Mouse (Mus musculus): ENCODE data around the gene Def8. TPM values are rescaled to one million over a fixed set of nuclear protein-coding genes. Genes with fewer than 3 reads are reported as not detected.
"Not testable (repeated sequence)": the region's sequence is repeated elsewhere in the genome, so short reads cannot be mapped to it uniquely, and the experiment has no call there.

Gene Def8
- total and polyA plus RNA-seq, 3 experiments = 48.1 to 63.4 (median 56.4) TPM

- no peak for DNase-seq
- Histone ChIP-seq H3K36me3 (ENCODE audit: control insufficient read depth, insufficient read depth, low read length) (no peaks in the 10 kb centered on the region), H3K27me3 (ENCODE audit: control insufficient read depth, insufficient read depth, low read length) (no peaks in the 10 kb centered on the region), H3K79me2 (replicated peaks; ENCODE audit: control insufficient read depth, insufficient read depth, low read length) (no peaks in the 10 kb centered on the region), H3K4me3 (no peak overlapping the region), H3K27ac (no peak overlapping the region), H3K9ac (ENCODE audit: low read depth, low read length) (no peak overlapping the region), H3K4me1 (ENCODE audit: control insufficient read depth, insufficient read depth, low read length) (no peaks in the 10 kb centered on the region)
- TF ChIP-seq CTCF (IDR thresholded peaks at IDR 0.05) = no peak
- TF ChIP-seq EP300 (IDR thresholded peaks at IDR 0.05; ENCODE audit: insufficient read depth, low read depth, low read length) = no peak
- no peak for TF ChIP-seq POLR2A (IDR thresholded peaks at IDR 0.05; ENCODE audit: insufficient read depth, low read depth, low read length)
- intact Hi-C loops (cut with DNase I) = no loop called here
- 94% methylated on average over 23 of the region's 23 CpGs for WGBS
Observed at GRCm38 (mm10) chr8:123428939-123429721, 5.8 kb downstream of the Def8 start.

DNA sequence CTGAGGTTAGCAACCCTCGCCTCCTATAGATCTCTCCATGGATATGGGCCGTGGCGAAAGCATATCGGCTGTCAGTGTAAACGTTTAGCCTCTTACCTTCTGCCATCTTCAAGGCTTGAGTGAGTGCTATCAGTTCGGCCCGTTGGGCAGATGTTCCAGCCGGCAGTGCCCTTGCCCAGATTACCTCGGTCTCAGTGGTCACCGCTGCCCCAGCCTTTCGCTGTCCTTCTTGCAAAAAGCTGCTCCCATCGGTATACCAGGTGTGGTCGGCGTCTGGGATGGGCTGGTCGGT is 6.3 kb downstream of the Def8 start:
- H3K27ac ChIP-seq; intact Hi-C loops (cut with DNase I); H3K79me2 ChIP-seq (replicated peaks; ENCODE audit: control insufficient read depth, insufficient read depth, low read length); DNase-seq; H3K36me3 ChIP-seq (ENCODE audit: control insufficient read depth, insufficient read depth, low read length); H3K27me3 ChIP-seq (ENCODE audit: control insufficient read depth, insufficient read depth, low read length); H3K4me1 ChIP-seq (ENCODE audit: control insufficient read depth, insufficient read depth, low read length); H3K9ac ChIP-seq (ENCODE audit: low read depth, low read length); H3K4me3 ChIP-seq: not testable (repeated sequence)
- WGBS = 95% methylated on average over 15 of the region's 15 CpGs

GRCm38 (mm10) chr8:123430936-123431335 is 7.6 kb downstream of the Def8 start:
- intact Hi-C loops (cut with DNase I); DNase-seq; H3K36me3 ChIP-seq (ENCODE audit: control insufficient read depth, insufficient read depth, low read length); H3K27ac ChIP-seq; H3K9ac ChIP-seq (ENCODE audit: low read depth, low read length); H3K4me3 ChIP-seq; H3K79me2 ChIP-seq (replicated peaks; ENCODE audit: control insufficient read depth, insufficient read depth, low read length); H3K27me3 ChIP-seq (ENCODE audit: control insufficient read depth, insufficient read depth, low read length); H3K4me1 ChIP-seq (ENCODE audit: control insufficient read depth, insufficient read depth, low read length): not testable (repeated sequence)
- WGBS = 85% methylated on average over 8 of the region's 8 CpGs

- Histone ChIP-seq H3K4me1 (ENCODE audit: control insufficient read depth, insufficient read depth, low read length) (no peaks in the 10 kb centered on the region), H3K36me3 (ENCODE audit: control insufficient read depth, insufficient read depth, low read length) (no peaks in the 10 kb centered on the region), H3K27ac (no peak overlapping the region), H3K9ac (ENCODE audit: low read depth, low read length) (no peak overlapping the region), H3K27me3 (ENCODE audit: control insufficient read depth, insufficient read depth, low read length) (no peaks in the 10 kb centered on the region), H3K4me3 (no peak overlapping the region), H3K79me2 (replicated peaks; ENCODE audit: control insufficient read depth, insufficient read depth, low read length) (no peaks in the 10 kb centered on the region)
- 95% methylated on average over 25 of the region's 25 CpGs for WGBS
- TF ChIP-seq CTCF (IDR thresholded peaks at IDR 0.05) (no peak), EP300 (IDR thresholded peaks at IDR 0.05; ENCODE audit: insufficient read depth, low read depth, low read length) (no peak), POLR2A (IDR thresholded peaks at IDR 0.05; ENCODE audit: insufficient read depth, low read depth, low read length) (no peak)
- DNase-seq = no peak
- intact Hi-C loops (cut with DNase I) = no loop called here
Observed at GRCm38 (mm10) chr8:123431616-123432365, 8.5 kb downstream of the Def8 start.

GRCm38 (mm10) chr8:123432381-123432780 is 9.1 kb downstream of the Def8 start:
- TF ChIP-seq EP300 (IDR thresholded peaks at IDR 0.05; ENCODE audit: insufficient read depth, low read depth, low read length) (no peak), POLR2A (IDR thresholded peaks at IDR 0.05; ENCODE audit: insufficient read depth, low read depth, low read length) (no peak), CTCF (IDR thresholded peaks at IDR 0.05) (no peak)
- Histone ChIP-seq H3K36me3 (ENCODE audit: control insufficient read depth, insufficient read depth, low read length) (no peaks in the 10 kb centered on the region), H3K27ac (no peak overlapping the region), H3K9ac (ENCODE audit: low read depth, low read length) (no peak overlapping the region), H3K27me3 (ENCODE audit: control insufficient read depth, insufficient read depth, low read length) (no peaks in the 10 kb centered on the region), H3K4me1 (ENCODE audit: control insufficient read depth, insufficient read depth, low read length) (no peaks in the 10 kb centered on the region), H3K4me3 (no peak overlapping the region), H3K79me2 (replicated peaks; ENCODE audit: control insufficient read depth, insufficient read depth, low read length) (no peaks in the 10 kb centered on the region)
- intact Hi-C loops (cut with DNase I) = no loop called here
- no peak for DNase-seq
- 94% methylated on average over 16 of the region's 16 CpGs for WGBS

GRCm38 (mm10) chr8:123433241-123433974 is 10.1 kb downstream of the Def8 start:
- H3K79me2 ChIP-seq (replicated peaks; ENCODE audit: control insufficient read depth, insufficient read depth, low read length); H3K4me1 ChIP-seq (ENCODE audit: control insufficient read depth, insufficient read depth, low read length); H3K27me3 ChIP-seq (ENCODE audit: control insufficient read depth, insufficient read depth, low read length); H3K27ac ChIP-seq; H3K36me3 ChIP-seq (ENCODE audit: control insufficient read depth, insufficient read depth, low read length); H3K4me3 ChIP-seq; H3K9ac ChIP-seq (ENCODE audit: low read depth, low read length); DNase-seq; intact Hi-C loops (cut with DNase I): not testable (repeated sequence)
- 98% methylated on average over 47 of the region's 47 CpGs for WGBS

Measured in heart, adult 2 months (tissue).